Mouse (Mus musculus): ENCODE results near the gene Aldob. TPM values are rescaled to one million over a fixed set of nuclear protein-coding genes. Genes with fewer than 3 reads are reported as not detected.
A peak's percentile ranks its signal among the peaks of the same experiment; 100 is the strongest.

The Aldob gene
- 0.14 and 8.8 TPM in 2 replicates for polyA plus RNA-seq (2015; fragmentation: Nextera tagmentation; extraction: Ambion mirVana)

DNA sequence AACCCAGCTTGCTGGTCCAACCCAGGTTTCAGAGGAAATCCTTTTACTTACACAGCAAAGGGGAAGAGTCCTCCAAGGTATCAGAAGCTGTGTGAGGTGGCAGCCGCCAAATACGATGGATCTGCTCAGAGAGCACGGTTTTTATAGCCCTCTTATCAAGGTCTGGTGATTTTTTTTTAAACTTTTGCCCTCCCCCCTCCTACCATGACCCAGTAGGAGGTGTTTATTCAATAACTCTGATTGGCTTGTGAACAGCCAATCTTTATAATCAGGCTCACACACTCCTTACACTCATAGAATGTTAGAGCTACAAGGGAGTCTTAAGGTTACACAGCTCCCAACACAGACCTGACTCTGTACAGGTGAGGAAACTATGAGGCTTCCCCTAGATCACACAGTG, at the start of gene Aldob:
Aldob (minus strand) TSS at position 164 of the 400 bp plus-strand sequence.
- Histone ChIP-seq H3K36me3 (no peaks in the 10 kb centered on the region), H3K9ac (replicated peaks) (no peak within 1 kb of the TSS), H3K4me1 (no peaks in the 10 kb centered on the region), H3K4me3 (replicated peaks) (no peak within 1 kb of the TSS), H3K9me3 (replicated peaks) (no peaks in the 10 kb centered on the region), H3K4me2 (no peak within 1 kb of the TSS), H3K27me3 (replicated peaks) (no peaks in the 10 kb centered on the region), H3K27ac (replicated peaks) (no peak within 1 kb of the TSS)
- ATAC-seq (ENCODE audit: low FRiP score) = no peak
- WGBS = 65% methylated on average over 3 of the region's 3 CpGs

DNA sequence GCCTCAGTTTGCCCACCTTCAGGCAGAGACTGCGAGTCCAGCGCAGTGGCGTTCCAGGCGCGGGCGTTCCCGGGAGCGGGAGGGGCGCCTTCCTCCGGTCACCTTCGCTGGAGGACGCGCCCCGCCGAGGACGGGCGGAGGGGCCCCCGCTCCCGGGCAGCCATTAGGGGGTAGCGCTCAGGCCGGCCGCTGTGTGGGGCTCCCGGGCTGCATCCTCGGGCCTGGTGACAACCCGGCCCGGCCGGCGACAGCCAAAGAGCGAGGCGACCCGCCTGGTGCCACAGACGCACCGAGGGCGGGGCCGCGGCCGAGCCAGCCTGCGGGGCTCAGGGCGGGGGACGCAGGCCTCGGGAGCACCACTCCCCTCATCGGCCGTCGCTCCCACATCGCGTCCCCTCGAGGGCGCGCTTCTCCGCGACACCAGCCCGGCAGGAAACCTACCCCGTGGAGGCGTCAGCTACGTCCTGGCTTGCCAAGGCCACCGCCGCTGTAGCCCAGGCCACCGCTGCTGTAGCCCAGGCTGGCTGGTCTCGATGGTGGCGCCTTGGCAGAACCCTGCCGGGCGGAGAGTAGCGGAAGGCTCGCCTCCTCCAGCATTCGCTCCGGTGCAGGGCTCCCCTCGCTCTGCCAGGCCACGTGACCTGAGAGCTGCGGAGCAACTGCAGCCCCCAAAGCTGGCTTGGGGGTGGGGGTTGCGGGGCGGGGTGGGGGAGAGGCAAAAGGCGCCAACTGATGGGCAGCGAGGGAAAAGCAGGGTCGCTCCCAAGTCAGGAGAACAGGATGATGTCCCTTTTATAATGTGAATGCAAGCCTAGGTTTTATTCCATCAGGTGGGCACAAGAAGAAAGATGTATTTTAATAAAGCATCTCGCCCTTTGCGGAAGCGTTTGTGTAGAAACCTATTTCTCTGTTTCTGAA, 48.1 kb upstream of the Aldob start, which contains the start of gene Tmem246:
Tmem246 (minus strand) TSS at position 694 of the 918 bp plus-strand sequence.
- WGBS = under 1% methylated on average over 77 of the region's 77 CpGs
- Histone ChIP-seq H3K9ac (replicated peaks) (peak within 1 kb of the TSS; percentile 90), H3K27me3 (replicated peaks) (no peaks in the 10 kb centered on the region), H3K4me3 (replicated peaks) (peak within 1 kb of the TSS; percentile 74), H3K27ac (replicated peaks) (peak within 1 kb of the TSS; percentile 95), H3K9me3 (replicated peaks) (no peaks in the 10 kb centered on the region), H3K4me1 (peaks cover 12% of the 10 kb centered on the region), H3K36me3 (no peaks in the 10 kb centered on the region), H3K4me2 (peak within 1 kb of the TSS; percentile 76)
- peak; percentile 94 for ATAC-seq (ENCODE audit: low FRiP score)

DNA sequence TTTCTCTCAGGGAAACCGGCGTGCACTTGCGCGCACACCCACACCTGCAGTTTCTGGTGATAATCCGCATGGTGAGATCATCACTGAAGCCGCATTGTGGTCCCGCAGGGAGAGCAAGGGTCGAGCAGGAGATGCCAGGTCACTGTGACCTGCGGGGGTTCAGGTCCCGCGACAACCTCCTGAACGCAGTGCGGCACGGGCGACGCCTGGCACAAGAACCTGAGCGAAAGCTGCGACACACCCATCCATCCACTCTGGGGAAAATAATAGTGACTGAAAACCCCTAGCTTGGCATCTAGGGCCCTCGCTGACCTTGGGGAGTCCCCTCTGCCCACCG, 47.5 kb upstream of the Aldob start:
- Histone ChIP-seq H3K9ac (replicated peaks) (peak overlapping the region; percentile 90), H3K9me3 (replicated peaks) (no peaks in the 10 kb centered on the region), H3K27ac (replicated peaks) (peak overlapping the region; percentile 95), H3K4me2 (peak overlapping the region; percentile 76), H3K27me3 (replicated peaks) (no peaks in the 10 kb centered on the region), H3K4me1 (peaks cover 17% of the 10 kb centered on the region), H3K4me3 (replicated peaks) (peak overlapping the region; percentile 74), H3K36me3 (no peaks in the 10 kb centered on the region)
- ATAC-seq (ENCODE audit: low FRiP score) = peak; percentile 32
- WGBS = under 1% methylated on average over 20 of the region's 20 CpGs

DNA sequence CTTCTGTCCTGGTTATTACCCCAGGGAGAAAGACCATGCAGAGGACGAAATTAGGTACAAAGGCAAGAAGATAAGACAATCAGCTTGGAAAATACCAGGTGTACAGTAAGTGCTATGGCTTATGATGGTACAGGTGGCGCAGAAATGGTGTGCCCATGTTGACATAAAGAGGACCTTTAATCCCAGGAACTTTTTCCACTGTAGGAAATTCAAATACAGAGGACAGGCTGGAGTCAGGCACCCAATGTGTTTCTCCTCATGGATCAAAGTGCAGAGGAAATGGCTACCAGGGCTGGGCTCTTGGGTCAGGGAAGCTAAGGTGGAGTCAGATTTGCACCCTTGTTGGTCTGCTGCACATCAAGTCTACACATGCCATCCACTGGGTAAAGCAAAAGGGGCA, 40.8 kb upstream of the Aldob start:
- Histone ChIP-seq H3K9ac (replicated peaks) (no peak overlapping the region), H3K4me3 (replicated peaks) (no peak overlapping the region), H3K27me3 (replicated peaks) (no peaks in the 10 kb centered on the region), H3K9me3 (replicated peaks) (no peaks in the 10 kb centered on the region), H3K4me1 (peaks cover 16% of the 10 kb centered on the region), H3K36me3 (peaks cover 18% of the 10 kb centered on the region), H3K4me2 (no peak overlapping the region), H3K27ac (replicated peaks) (no peak overlapping the region)
- no peak for ATAC-seq (ENCODE audit: low FRiP score)
- 85% methylated on average over 2 of the region's 2 CpGs for WGBS

DNA sequence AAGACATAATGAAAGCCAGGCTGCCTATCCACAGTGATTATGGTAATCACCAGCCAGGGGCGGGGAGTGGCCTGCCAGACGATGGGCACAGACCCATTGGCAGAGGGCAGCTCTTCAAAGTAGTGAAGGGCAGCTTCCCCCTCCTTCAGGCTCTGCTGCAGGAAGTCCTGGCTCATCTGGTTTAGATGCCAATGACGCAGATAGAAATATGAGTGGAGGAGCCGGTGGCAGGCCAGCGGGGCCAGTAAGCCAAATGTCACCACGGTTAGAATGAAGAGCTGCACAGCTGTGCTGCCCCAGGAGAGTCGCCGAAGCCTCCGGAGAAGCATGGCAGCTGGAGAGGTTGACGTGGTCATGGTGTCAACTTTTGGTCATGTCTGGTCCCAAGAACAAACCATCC, 37.5 kb upstream of the Aldob start:
- Histone ChIP-seq H3K9ac (replicated peaks) (no peak overlapping the region), H3K4me2 (no peak overlapping the region), H3K9me3 (replicated peaks) (no peaks in the 10 kb centered on the region), H3K4me1 (peaks cover 12% of the 10 kb centered on the region), H3K36me3 (peaks cover 29% of the 10 kb centered on the region), H3K27ac (replicated peaks) (no peak overlapping the region), H3K27me3 (replicated peaks) (no peaks in the 10 kb centered on the region), H3K4me3 (replicated peaks) (no peak overlapping the region)
- ATAC-seq (ENCODE audit: low FRiP score) = no peak
- 91% methylated on average over 10 of the region's 10 CpGs for WGBS

DNA sequence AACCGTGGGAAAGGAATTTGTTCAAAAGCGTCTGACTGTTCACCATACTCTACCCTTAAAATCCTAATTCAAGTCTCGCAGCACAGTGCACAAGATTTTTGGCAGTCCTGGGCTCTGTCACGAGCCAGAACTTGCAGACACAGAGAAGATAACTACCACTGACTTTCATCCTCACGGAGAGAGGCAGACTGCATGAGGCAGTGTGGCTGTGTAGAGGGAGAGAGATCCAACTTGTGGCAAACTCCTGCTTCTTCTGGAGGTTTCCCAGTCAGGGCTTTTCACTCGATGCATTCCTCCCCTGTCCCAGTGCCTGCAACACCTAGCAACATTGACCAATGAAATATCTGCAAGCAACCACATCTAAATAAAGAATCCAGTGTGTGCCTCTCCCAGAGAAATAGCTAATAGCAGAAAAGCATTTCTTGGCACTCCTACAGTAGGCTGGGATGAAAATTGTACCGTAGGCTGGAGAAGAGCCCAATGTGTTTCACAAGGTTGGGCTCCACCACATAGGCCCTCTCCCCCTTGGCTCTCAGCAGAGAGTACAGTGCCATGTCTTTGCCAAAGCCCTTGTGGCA, 36.3 kb upstream of the Aldob start:
- Histone ChIP-seq H3K4me1 (peaks cover 9% of the 10 kb centered on the region), H3K9me3 (replicated peaks) (no peaks in the 10 kb centered on the region), H3K27ac (replicated peaks) (peak overlapping the region; percentile 61), H3K36me3 (peaks cover 32% of the 10 kb centered on the region), H3K27me3 (replicated peaks) (no peaks in the 10 kb centered on the region), H3K4me3 (replicated peaks) (no peak overlapping the region), H3K9ac (replicated peaks) (no peak overlapping the region), H3K4me2 (no peak overlapping the region)
- 82% methylated on average over 7 of the region's 7 CpGs for WGBS
- peak; percentile 40; the same call in 1 of the 2 replicates for ATAC-seq (ENCODE audit: low FRiP score)

DNA sequence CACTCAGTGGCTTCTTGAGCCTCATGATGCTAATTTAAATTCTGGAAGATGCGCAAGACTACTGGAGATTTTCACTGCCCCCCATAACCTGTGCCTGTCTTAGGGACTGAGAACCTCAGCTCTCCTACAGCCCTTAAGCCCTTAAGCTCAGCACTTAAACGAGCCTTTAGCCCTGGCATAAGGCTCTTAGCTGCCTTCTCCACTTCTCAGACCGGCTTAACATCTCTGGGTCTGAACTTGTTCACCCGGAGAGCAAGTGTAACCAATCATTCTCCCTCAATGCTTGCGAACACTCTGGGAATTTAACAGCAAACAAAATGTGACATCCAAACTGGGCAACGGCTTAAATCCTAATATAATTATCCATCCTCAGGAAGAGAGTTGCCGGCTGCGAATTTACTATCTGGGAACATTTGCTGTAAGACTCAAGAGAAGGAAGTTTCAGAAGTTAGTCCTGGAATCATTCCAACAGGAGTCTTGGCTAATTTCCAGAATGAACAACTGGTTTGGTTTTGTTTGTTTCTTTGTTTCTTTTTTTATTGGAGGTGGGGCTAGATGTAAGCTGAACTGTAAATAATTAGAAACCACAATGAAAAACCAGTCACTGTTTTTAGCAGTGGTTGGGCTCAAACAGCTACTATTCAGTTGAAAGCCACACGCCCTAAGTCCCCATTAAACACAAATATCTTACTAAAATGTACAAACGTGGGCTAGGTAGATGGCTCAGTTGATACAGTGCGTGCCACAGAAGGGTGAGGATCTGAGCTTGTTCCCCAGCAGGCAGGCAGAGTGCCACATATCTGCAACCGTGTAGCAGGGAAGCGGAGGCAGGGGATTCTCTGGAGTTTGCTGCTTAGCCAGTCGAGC, 34.9 kb upstream of the Aldob start:
- H3K27me3 ChIP-seq (replicated peaks) = no peaks in the 10 kb centered on the region
- H3K4me3 ChIP-seq (replicated peaks) = no peak overlapping the region
- 53% methylated on average over 14 of the region's 14 CpGs for WGBS
- H3K9me3 ChIP-seq (replicated peaks) = no peaks in the 10 kb centered on the region
- H3K9ac ChIP-seq (replicated peaks) = no peak overlapping the region
- ATAC-seq (ENCODE audit: low FRiP score) = no peak
- H3K4me2 ChIP-seq = no peak overlapping the region
- H3K36me3 ChIP-seq = peaks cover 32% of the 10 kb centered on the region
- 0 out of 2 replicates have a peak overlapping the region, but pooled peaks have one; percentile 56 for H3K27ac ChIP-seq (replicated peaks)
- H3K4me1 ChIP-seq = peaks cover 9% of the 10 kb centered on the region

DNA sequence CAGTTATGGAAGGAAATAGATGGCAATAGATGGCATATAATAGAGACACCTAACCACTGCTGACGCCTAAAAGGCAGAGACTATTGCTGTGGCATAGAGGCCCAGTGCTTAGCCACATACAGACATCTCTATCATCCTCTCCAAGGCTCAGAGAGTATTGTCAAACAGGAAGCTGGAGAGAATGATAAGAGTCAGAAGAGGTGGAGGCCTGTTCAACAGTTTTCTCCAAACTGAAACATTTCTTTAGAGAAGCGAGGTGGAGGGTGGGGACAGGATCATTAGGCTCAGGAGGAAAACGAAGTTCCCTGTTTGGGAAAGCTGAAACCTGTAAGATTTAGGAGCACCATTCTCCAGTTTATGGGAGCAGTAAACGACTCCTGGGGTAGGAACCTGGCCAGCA, 31.9 kb upstream of the Aldob start:
- no peak overlapping the region for H3K4me2 ChIP-seq
- no peaks in the 10 kb centered on the region for H3K27me3 ChIP-seq (replicated peaks)
- no peaks in the 10 kb centered on the region for H3K9me3 ChIP-seq (replicated peaks)
- H3K4me3 ChIP-seq (replicated peaks) = no peak overlapping the region
- ATAC-seq (ENCODE audit: low FRiP score) = no peak
- H3K27ac ChIP-seq (replicated peaks) = no peak overlapping the region
- 39% methylated on average over 4 of the region's 4 CpGs for WGBS
- peaks cover 8% of the 10 kb centered on the region for H3K4me1 ChIP-seq
- peaks cover 24% of the 10 kb centered on the region for H3K36me3 ChIP-seq
- no peak overlapping the region for H3K9ac ChIP-seq (replicated peaks)

DNA sequence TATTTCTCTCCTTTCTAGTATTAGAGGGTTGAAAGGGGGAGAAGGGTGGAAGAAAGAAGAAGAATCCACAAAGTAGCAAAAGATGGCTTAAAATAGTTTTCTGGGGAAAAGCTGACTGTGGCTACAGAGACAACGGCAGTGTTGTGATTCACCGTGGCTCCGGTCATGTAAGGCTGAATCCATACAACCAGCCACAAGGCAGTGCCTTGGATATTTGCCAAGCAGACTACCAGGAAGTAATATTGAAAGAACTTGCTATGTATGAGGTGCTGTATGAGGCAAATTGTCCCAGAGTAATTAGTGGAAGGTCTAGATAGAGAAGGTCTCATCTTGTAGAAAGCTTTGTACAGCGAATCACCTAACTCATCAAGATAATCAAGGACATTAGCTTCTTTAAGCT, 22.8 kb upstream of the Aldob start:
- no peak overlapping the region for H3K9ac ChIP-seq (replicated peaks)
- no peaks in the 10 kb centered on the region for H3K4me1 ChIP-seq
- no peaks in the 10 kb centered on the region for H3K36me3 ChIP-seq
- H3K4me3 ChIP-seq (replicated peaks) = no peak overlapping the region
- no peaks in the 10 kb centered on the region for H3K27me3 ChIP-seq (replicated peaks)
- H3K27ac ChIP-seq (replicated peaks) = no peak overlapping the region
- ATAC-seq (ENCODE audit: low FRiP score) = no peak
- no peak overlapping the region for H3K4me2 ChIP-seq
- 90% methylated on average over 4 of the region's 4 CpGs for WGBS
- no peaks in the 10 kb centered on the region for H3K9me3 ChIP-seq (replicated peaks)

DNA sequence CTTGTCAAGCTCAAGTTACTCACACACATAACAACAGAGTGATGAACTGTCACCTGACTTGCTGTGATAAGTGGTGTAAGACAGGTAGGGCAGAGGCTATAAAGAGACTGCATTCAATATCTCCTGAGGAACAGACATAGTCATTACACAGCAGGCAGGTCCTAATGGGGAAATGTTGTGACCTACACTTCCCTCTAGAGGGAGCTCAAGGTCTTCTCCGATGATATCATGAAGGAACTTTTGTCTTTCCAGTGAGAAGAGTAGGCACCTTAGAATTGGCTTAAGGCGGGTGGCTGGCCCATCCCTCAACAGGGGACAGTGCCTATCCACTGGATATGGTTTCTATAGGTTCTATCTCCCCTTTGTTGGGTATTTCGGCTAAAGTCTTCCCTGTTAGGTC, 18.3 kb upstream of the Aldob start:
- no peak overlapping the region for H3K4me2 ChIP-seq
- H3K9me3 ChIP-seq (replicated peaks) = no peaks in the 10 kb centered on the region
- no peaks in the 10 kb centered on the region for H3K36me3 ChIP-seq
- WGBS = 16% methylated on average over 3 of the region's 3 CpGs
- H3K27ac ChIP-seq (replicated peaks) = no peak overlapping the region
- peak; percentile 63 for ATAC-seq (ENCODE audit: low FRiP score)
- H3K27me3 ChIP-seq (replicated peaks) = no peaks in the 10 kb centered on the region
- no peak overlapping the region for H3K4me3 ChIP-seq (replicated peaks)
- no peak overlapping the region for H3K9ac ChIP-seq (replicated peaks)
- H3K4me1 ChIP-seq = no peaks in the 10 kb centered on the region

DNA sequence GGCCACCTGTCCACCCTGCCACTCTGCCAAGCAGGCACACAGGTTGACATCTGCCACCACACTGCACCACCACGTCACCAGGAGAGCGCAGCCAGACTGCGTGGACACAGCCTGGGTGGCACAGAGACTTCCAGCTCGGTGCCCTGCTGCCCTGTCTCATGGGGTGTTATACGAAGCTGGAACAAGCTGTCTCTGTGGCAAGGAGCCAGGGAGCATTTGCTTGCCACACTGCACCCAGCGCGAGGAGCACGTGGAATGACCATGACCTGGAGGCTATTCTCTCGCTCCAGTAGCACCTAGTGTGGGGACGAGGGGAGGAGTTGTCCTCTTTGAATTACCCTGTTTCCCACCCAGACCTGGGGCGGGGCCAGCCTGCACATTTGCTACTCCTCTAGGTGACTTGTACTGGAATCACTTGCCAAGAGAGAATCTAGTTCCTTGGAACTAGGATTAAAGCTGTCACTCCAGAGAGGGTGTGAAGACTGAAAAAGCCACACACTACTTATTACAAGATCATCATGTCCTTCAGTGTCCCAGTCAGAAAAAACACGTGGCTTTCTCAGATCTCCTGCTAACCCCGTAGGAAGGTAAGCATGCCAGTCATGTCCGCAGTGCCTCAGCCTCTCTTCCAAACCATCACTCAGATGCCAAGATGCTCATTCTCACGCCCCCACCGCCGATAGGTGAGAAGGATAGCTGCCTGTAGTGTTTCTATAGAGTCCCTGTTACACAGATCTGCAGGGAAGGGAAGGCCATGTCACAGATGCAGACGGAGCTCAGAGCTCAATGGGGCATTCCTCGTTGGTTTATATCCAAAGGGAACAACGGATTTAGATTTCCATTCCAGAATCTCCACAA, 10.8 kb upstream of the Aldob start:
- WGBS = 71% methylated on average over 20 of the region's 20 CpGs
- Histone ChIP-seq H3K36me3 (no peaks in the 10 kb centered on the region), H3K4me1 (no peaks in the 10 kb centered on the region), H3K27ac (replicated peaks) (no peak overlapping the region), H3K9ac (replicated peaks) (no peak overlapping the region), H3K9me3 (replicated peaks) (no peaks in the 10 kb centered on the region), H3K4me2 (no peak overlapping the region), H3K4me3 (replicated peaks) (no peak overlapping the region), H3K27me3 (replicated peaks) (no peaks in the 10 kb centered on the region)
- 0 out of 2 replicates have a peak, but pooled peaks have one; percentile 24 for ATAC-seq (ENCODE audit: low FRiP score)
